Mouse (Mus musculus): ENCODE results near the gene Acadsb. TPM values are rescaled to one million over a fixed set of nuclear protein-coding genes. Genes with fewer than 3 reads are reported as not detected.

The Acadsb gene
- polyA plus RNA-seq (2021; fragmentation: Nextera tagmentation), result 37.2 and 45.6 TPM in 2 replicates
- long read RNA-seq, experiment 1, full-length matches to known transcripts, result 283 of 322 reads
- long read RNA-seq, experiment 1, partial matches to known transcripts, result 12 of 322 reads
- long read RNA-seq, experiment 1, other reads (novel, unspliced or antisense), result 27 of 322 reads
- long read RNA-seq, experiment 2, full-length matches to known transcripts, result 43 of 70 reads
- long read RNA-seq, experiment 2, partial matches to known transcripts, result 9 of 70 reads
- long read RNA-seq, experiment 2, other reads (novel, unspliced or antisense), result 18 of 70 reads

DNA sequence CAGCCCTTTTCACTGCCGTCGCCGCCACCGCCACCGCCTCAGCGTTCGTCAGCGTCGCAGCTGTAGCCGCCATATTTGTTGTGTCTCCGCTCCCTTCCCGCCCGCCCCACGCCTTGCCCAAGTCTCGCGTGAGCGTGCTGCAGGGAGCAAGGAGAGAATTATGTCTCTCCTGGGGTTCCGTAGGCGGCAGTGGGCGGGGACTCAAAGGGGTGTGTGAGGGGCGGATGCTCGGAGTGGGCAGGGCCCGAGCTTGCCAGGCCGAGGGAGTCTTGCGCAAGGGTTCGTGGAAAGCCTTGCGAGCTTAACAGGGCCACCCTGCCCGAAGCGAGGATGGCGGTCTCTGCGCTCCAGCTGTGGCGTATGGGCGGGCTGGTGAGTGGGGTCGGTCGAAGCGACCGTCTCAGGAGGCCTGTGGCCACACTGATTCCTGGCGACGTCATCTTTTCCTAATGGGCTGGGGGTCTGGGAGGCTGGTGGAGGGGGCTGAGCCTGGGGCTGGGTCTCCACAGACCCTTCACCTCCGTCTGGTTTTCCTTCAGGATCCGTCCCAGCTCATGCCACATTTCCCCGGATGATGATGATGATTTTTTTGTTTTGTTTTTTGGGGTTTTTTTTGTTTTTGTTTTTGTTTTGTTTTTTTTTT lies at the start of gene Acadsb, which contains the start of gene Ikzf5:
Acadsb (plus strand) TSS at position 186 of the 643 bp plus-strand sequence.
Ikzf5 (minus strand) TSS at position 106 of the 643 bp plus-strand sequence.

DNA sequence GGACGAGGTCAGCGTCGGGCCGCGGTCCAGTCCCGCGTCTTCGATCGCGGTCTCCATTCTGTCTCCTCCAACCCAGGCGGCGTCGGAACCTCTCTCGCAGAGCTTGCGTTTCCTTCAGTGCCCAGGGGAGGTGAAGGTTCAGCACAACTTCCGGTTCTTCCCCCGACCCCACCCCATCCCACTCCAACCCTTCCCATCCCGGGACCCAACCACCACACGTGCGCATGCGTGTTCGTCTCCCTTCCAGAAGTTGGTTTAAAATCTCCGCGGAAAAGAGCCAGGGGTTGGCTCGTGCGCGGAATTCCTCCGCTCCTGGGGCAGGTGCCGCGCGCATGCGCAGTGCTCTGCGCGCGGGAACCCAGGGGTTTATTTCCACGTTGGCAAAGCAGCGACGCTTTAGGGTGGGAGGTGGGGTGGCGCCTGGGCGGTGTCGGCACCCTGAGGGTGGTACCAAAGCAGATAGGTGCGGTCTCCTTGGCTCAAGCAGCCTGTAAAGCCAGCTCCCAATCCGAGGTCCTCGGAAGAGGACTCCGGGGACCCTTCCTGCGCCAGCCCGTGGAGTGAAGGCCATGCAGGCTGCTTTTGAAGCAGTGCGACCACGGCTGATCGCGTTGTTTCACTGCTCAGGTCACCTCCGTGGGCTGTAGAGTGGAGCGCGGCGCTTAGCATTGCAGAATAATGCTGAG lies 47.6 kb upstream of the Acadsb start, which contains the start of gene 2310057M21Rik:
2310057M21Rik (minus strand) TSS at position 145 of the 686 bp plus-strand sequence.

DNA sequence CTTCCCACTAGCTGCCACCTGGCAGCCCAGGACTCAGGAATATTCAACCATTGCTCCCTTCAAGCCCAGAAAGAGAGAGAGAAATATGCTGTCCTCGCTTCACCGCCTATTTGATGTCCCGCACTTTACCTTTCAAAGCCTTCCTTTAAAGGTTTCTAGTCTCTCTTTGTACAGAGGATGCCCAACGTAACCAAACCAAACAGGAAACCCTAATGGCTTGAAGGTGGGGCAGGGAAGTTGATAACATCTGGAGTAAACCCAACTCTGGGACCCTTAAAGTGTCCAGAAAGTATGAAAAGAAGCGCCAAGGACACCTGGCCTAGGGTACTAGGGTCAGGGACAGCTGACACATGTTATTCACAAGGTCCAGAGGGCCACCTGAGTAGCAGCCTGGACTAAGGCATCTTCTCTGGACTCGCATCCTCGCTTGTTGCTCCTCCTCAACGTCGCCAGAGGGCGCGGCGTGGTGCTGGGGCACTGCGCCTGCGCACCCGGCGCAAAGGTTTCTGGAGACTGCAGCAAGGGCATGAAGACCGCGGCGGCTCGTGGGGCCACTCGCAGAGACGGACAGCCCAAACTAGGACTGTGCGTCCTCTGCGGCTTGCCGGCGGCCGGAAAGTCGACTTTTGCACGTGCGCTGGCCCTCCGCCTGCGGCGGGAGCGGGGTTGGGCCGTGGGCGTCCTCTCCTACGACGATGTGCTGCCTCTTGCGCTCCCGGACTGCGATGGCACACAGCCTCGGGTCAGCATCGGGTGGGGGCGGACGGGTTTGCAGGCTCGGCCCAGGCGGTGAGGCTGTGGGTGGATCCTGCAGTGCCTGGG lies 39.5 kb upstream of the Acadsb start, which contains the start of gene Pstk:
Pstk (plus strand) TSS at position 494 of the 822 bp plus-strand sequence.

Other genes starting within 250 kb of the Acadsb start
- 0.03 TPM in 1 of 2 replicates, not detected in the other for gene 5430419D17Rik, start 236.2 kb upstream of the Acadsb start, polyA plus RNA-seq (2021; fragmentation: Nextera tagmentation)
- gene Cuzd1, start 88.3 kb upstream of the Acadsb start, polyA plus RNA-seq (2021; fragmentation: Nextera tagmentation), result 0.19 and 0.39 TPM in 2 replicates
- not detected in 2 replicates for gene Fam24b, start 81.1 kb upstream of the Acadsb start, polyA plus RNA-seq (2021; fragmentation: Nextera tagmentation)
- not detected in 2 replicates for gene Fam24a, start 76.7 kb upstream of the Acadsb start, polyA plus RNA-seq (2021; fragmentation: Nextera tagmentation)
- gene 2310057M21Rik, start 47.8 kb upstream of the Acadsb start, polyA plus RNA-seq (2021; fragmentation: Nextera tagmentation), result 18.8 and 23.7 TPM in 2 replicates
- gene Pstk, start 39.5 kb upstream of the Acadsb start, polyA plus RNA-seq (2021; fragmentation: Nextera tagmentation), result 62.5 and 65.3 TPM in 2 replicates
- gene Ikzf5, start 80 bp upstream of the Acadsb start, polyA plus RNA-seq (2021; fragmentation: Nextera tagmentation), result 9.3 and 9.7 TPM in 2 replicates
- gene Hmx3, start 132.3 kb downstream of the Acadsb start, polyA plus RNA-seq (2021; fragmentation: Nextera tagmentation), result not detected in 2 replicates
- not detected in 2 replicates for gene Hmx2, start 138.2 kb downstream of the Acadsb start, polyA plus RNA-seq (2021; fragmentation: Nextera tagmentation)
- gene Bub3, start 149.6 kb downstream of the Acadsb start, polyA plus RNA-seq (2021; fragmentation: Nextera tagmentation), result 115 and 145 TPM in 2 replicates